Mouse (Mus musculus) adrenal gland, postnatal 14 days (tissue): ENCODE data around the gene Pigw. TPM values are rescaled to one million over a fixed set of nuclear protein-coding genes. Genes with fewer than 3 reads are reported as not detected.
"Not testable (repeated sequence)": the region's sequence is repeated elsewhere in the genome, so short reads cannot be mapped to it uniquely, and the experiment has no call there.

Experiments used
- DNase-seq: peaks from one replicate; pipeline ENCODE4 v3.0.0; 2021; ENCODE audit warnings: mixed read lengths
- total RNA-seq: library from RNA; stranded (reverse); gene quantifications from 2 replicates; pipeline ENCODE4 v1.2.3, GENCODE M21; 2021

Pigw gene
- total RNA-seq, 1 experiment from 2014 or later: 8.9 TPM

DNA sequence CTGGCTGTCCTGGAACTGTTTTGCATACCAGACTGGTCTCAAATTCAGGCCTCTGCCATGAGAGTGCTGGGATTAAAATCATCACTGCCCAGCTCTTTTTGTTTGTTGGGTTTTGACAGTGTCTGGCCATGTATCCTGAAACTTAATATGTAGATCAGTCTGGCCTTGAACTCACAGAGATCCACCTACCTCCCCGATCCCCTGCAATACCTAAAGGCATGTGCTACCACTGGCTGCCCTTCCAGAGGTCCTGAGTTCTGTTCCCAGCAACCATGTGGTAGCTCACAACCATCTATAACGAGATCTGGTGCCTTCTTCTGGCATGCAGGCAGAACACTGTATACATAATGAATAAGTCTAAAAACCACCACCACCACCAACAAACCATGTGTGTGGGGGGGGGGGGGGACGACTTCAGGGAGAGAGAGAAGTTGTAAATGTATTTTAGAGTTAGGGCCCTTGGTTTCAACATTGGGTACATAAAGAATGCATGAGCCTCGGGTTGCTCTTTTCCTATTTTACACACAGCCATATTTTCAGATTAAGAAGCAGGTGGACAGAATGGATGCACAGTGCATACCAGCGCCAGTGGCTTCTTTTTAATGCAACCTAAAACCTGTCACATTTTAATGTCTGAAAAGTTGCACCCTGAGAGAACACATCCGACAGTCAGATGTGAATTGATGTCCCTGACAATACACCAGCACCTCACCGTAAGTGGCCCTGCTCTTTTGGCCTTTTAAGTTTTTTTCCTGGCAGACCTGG is 896 bp downstream of the Pigw start:
- DNase-seq: no peak

DNA sequence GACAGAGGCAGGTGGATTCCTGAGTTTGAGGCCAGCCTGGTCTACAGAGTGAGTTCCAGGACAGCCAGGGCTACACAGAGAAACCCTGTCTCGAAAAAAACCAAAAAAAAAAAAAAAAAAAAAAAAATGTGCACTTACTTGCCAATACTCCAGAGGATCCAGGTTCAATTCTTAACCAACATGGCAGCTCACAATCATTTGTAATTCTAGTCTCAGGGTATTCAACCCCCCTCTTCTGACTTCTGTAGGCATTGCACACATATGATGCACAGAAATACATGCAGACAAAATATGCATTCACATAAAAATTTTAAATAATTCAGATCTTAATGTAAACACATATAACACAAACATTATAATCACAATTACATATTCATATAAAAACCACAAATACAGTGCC is 4.1 kb downstream of the Pigw start:
- not testable (repeated sequence) for DNase-seq

DNA sequence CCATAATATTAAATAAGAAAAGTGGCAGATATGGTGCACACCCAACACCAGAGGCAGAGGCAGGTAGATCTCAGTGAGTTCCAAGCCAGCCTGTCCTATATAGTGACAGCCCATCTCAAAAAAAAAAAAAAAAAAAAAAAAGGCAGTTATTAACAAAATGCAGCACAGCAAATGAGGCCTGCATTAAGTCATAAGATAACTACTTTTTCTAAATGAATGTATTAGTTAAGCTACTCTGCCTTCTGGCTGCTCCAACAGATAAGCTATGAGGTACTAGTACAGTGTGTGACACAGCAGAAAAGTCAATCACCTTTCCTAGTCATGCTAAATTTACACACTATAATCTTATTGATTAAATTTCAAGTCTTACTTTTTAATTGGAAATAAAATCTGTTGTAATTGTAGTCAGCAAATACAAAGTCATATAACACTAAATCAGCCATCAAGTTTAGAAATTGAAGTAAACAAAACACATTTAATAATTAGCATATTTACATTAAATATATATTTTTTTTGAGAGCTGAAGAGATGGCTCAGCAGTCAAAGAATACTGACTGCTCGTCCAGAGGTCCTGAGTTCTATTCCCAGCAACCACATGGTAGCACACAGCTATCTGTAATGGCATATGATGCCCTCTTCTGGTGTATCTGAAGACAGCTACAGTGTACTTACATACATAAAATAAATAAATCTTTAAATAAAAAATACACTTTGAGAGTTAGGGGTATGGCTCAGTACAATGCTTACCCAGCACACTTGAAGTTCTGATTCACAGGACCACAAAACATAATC is 6.8 kb downstream of the Pigw start:
- DNase-seq: no peak

DNA sequence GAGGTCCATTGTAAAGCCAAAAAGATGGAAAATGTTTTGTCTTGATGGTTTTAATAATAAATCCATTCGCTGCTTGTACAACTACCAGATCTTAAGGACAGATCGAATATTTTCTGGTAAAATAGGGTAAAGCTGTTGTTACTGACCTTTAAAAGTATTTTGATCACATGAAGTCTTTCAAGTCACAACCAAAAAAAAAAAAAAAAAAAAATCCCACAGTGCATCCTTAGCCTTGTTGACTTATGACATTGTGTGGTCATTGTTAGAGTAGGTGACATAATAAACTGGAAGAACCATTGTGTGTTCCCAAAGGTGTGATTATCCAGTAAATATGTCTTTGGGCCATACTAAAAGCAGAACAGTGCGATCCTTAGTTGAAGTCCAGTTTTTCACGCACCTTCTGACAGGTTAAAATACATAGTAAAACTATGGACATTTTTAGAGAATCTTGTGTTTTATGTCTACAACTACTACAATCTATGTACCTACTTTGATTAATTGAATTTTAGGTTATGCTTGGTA is 8.5 kb downstream of the Pigw start:
- no peak for DNase-seq

DNA sequence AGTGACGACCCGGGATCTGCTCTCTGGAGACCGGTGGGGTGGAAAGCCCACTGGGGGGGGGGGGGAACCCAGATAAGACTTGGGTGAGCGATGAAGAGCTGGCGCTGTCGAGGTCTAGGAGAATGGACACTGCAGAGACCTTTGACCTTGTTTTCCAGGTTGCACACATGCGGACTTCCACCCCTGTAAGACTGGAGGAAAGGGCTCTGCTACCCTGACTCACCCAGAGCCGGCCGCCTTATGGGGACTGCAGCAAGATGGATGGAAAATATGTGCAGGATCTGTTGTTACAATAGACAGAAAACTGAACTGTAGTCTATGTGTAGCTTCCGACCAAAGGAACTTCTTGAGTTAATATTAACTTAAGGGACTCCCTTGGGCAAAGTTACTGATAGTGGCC is 9.0 kb downstream of the Pigw start:
- DNase-seq: no peak

DNA sequence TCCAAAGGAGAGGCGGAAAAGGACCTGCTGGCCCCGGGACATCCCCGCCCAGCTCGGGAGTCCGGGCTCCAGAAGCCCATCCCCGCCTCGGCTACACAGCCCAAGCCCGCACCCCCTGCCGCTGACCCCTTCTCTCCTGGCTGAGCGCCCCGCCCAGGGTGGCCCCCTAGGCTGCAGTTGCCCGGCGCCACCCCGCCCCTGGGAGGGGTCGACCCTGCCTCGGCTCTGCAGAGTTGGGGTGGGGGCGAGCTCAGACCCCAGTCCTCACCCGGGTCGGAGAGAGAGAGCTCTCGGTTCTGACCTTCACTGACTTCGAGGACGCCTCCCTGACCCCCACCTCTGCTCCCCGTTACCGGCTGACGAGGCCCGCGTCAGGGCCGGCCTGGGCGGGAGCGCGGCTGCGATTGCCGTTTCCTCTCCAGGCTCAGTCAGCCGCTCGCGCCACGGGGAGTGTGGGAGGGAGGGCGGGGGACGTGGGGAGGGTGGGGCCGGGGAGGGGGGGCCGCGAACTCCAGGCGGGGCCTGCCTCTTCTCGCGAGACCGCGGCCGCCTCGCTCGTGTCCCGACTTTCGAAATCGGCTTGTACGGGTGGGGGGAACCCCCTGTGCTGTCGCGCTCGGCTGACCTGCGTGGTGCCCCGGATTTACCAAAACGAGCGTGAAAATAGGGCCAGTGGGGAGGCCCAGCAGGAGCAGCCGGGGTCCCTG is 9.6 kb downstream of the Pigw start, which contains the start of gene Ggnbp2:
Ggnbp2 (minus strand) TSS at position 481 of the 707 bp plus-strand sequence.
- peak; percentile 97 for DNase-seq

DNA sequence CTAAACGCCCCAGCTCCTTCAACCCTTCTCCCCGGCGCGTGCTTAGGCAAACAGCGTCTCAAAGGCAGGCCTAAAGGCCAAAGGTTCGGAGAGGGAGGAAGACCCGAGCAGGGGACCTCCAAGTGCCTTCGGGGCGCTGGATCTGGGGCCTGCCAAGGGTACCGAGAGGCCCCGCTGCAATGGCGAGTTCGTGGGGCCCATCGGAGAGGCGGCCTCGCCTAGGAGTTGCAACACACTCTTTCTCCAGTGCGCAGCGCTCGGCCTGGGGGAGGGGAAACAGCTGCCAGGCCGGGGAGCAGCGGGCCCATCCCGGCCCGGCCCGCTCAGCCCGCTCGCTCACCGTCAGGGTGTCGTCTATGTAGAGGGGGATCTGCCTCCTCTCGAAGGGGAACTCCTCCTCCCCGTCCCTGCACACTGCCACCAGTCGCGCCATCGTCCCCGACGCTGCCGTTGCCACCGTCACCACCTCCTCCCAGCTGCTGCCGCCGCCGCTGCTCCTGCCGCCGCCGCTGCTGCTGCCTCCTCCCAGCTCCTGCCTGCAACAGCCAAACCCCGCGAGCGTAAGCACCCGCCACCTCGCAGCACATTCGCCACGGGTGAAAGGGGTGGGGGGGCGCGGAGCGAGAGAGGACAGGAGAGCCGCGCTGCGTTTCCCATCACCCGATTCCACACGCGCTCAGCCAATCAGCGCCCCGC is 10.4 kb downstream of the Pigw start:
- DNase-seq: peak; percentile 99

DNA sequence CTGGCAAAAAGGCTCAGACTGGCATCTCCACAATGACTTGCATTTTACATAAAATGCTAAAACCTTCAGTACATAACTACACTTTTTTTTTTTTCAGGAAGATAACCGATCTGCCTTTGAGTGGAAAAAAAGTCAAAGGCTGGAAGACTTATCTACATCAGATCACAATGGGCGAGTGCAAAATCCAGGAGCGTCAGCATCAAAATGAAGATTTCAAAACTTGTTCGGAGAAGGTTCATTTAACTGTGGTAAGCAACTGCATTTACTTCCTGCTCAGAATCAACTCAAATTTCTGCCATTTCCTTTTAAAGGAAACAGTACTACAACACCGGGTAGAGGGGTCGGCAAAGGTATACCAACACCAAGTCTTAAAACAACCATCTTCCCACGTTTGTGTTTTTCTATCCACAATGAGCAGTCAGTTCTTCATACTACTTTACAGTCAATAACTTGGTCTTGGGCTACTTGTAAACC is 11.3 kb downstream of the Pigw start:
- no peak for DNase-seq

DNA sequence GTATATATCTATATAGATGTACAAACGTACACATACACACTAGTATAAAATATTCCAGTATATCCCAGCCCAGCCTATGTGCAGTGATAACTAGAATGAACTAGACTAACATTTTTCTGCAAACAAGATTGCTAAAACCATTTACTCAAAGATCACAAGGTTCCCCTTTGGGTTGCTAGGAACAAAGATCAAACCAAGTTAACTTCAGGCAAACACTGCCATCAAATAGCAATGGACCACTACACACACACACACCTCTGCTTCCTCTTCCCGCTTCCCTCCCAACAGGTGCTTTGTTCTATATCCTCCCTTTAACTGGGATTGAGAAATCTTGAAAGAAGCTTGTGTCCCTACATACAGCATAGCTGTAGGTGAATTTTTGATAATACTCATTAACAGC is 12.5 kb downstream of the Pigw start:
- DNase-seq: no peak

DNA sequence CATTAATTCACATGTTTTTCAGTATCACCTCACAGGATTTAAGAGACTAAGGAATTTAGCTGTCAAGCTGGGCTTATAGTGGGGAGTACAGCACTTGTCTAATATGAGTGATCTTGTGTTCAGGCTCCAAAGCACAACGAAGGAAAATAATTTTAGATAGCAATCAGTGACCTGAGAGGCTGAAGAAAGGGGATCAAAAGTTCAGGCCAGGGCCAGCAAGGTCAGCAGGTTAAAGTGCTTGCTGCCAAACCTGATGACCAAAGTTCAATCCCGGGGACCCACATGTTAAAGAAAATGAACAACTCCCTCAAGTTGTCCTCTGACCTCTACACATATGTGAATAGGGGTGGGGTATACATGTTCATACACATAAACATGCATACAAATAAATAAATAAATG is 14.8 kb downstream of the Pigw start:
- DNase-seq: no peak

DNA sequence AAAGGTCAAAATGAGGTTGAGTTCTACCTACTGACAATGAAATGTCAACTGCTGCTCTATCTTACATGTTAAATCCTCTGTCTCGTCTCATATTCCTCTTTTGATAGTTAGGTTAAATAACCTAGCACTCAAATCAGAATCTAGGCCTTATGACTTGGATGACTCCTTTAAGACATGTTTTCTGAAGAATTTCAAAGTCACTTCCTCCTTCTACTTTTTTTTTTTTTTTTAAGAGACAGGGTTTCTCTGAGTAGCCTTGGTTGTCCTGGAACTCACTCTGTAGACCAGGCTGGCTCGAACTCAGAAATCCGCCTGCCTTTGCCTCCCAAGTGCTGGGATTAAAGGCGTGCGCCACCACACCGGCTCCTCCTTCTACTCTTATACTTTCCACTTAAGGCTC is 24.8 kb downstream of the Pigw start:
- no peak for DNase-seq

DNA sequence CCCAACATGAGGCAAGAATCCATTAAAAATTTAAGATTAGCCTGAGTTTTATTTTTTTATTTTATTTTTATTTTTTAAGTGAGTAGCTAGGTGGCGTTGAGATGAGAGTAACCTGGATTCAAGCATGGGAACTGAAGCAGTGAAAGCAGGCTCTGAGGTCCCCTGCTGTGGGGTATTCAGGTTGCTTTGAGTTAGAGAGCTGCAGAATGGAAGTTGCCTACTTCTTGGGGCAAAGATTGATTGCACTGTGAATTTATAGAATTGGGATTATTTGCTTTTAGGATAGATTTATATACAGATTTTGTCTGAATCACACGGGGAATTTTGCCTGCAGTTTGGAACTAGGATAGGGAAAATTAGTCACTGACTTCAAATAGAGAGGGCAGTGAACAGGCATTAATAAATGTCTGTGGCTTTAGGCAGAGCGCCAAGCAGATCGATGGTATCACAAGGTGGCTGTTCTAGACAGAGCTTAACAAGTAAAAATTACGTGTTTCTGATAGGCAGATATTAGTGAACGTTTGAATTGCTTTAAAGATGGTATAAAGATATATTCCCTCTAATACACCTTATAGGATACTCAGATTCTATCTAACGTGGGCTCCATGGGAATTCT is 32.5 kb downstream of the Pigw start:
- DNase-seq: peak; percentile 42

DNA sequence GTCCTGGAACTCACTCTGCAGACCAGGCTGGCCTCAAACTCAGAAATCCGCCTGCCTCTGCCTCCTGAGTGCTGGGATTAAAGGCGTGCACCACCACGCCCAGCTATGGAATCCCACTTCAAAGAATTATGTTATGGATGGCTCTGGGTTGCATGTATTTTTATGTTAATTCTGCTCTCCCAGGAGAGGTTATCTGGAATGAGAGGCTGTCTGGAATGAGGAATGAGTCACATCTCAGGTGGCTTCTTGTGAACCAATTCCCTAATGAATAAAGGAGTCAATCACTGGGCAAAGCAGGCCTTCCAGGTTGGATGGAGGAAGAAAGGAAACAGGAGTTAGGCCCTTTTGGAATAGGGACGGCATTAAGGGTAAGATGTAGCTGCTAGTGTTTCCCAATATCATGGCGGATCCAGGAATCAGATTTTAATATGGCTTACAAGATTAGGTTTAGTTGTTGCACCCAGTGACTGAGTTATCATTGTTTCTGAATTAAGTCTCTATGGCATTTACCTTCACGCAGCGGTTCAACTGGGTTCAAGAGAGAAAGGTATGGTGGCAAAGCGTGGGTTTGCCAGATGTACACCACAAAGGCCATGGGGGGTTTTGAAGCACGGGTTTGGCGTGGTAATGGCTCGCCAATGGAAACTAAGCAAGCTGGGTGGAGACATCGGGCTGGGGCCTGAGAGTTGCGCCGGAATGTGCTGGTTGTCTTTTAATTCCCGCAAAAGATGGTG is 33.2 kb downstream of the Pigw start:
- no peak for DNase-seq

DNA sequence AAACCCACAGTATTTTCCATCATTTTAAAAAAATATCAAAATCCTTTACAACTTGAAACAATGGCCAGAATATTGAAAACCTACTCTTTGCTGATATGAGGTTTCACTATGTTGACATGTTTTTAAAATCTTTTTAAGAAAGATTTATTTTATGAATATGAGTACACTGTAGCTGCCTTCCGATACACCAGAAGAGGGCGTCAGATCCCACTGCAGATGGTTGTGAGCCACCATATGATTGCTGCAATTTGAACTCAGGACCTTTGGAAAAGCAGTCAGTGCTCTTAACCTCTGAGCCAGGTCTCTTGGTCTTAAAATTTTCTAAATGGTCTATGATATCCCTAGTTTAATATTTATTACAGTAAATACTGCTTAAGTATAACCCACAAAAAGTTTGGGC is 40.8 kb downstream of the Pigw start:
- no peak for DNase-seq

DNA sequence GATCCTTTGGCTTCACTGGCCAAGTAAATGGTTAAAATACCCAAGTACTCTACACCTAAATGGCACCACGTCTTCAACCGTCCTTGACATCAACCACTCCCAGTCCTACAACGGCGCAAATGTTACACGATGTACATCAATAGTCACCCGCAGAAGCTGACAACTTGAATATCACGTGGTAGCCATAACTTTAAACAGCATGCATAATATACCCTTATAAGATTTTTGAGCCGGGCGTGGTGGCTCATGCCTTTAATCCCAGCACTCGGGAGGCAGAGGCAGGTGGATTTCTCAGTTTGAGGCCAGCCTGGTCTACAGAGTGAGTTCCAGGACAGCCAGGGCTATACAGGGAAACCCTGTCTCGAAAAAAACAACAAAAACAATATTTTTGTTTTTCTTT is 50.6 kb downstream of the Pigw start:
- not testable (repeated sequence) for DNase-seq

DNA sequence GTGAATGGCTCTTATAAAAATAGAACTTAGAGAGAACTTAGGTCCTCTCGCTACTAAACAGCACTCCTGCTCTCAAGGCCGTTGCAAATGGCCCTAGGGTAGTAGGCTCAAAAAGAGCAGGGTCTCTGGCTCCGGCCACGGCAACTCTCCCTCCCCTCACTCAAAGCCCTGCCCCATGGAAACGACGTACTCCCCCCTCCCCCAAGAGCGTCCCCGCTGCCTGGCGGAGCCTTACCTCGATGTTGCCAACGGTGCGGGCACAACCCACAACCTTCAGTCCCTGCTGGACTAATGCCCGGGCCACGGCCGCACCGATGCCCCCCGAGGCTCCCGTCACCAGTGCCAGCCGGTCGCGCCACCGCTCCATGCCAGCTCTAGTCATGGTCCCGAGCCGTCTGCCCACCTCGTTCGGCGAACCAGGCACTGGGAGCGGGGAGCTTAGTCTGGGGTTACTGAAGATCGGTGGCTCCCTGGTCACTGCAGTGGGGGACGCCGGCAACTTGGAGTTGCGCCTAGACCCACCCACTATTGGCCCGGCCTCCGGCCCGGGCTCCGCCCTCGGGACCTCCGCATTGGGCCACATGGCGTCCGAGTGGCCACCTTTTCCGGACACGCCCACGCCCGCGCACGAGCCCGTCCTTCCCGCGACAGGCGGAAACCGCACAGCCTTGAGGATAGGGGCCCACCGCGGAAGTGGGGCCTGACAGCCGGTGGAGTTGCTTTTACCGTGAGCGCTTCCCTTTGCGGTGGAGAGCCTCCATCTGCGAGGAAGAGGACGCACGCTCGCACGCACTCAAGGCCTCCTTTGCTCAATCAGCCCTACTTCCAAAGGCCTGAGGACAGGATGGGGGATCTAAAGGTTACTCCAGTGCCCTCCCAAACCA is 51.3 kb downstream of the Pigw start, which contains the start of gene Dhrs11:
Dhrs11 (minus strand) TSS at position 479 of the 884 bp plus-strand sequence.
- DNase-seq: peak; percentile 99

DNA sequence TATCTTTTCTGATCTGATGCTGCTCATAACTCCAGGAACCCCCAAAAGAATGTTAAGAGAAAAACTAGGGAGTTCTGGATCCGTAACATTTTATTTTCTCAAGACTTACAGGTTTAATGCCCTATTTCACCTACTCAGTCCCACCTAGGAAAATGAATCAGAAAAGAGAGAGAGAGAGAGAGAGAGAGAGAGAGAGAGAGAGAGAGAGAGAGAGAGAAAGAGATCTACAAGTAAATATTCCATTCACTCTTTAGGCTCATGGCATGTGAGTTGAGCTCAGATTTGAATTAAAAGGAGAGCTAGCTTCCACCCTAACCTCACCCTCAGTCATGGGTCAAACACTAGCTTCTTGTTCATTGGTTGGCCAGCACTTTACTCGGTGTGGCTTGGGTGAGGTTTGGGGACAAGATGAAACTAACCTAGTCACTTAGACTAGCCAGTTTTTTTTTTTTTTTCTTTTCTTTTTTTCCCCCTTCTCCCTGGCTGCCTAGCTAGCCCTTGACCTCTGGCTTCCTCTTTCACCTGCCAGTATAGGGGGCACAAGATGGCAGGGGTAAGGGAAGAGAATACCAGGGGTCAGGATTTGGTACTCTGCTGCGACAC is 52.1 kb downstream of the Pigw start:
- DNase-seq: peak; percentile 40

DNA sequence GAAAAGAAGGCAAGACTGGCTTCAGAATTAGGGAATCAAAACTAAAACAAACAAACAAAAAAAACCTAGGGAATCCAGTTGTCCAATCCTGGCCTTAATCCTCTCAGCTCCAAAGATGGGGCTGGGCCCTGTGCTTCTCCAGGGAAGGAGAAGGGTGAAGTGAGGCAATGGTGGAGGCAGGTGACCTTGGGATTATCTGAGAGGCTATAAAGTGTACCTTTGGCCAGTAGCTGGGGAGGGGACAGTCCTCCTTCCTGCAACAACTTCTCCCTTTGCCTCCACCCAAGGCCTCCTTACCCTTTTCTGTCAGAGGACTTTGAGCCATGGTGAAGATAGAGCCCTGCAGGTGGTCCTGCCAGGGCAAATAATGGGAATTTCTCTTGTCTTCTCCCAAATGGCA is 52.6 kb downstream of the Pigw start:
- peak; percentile 26 for DNase-seq
